Mouse (Mus musculus) T-helper 2 cell (primary cell): ENCODE data around the gene Zc3h4.

ENCODE experiments used
- in situ Hi-C: fragments of 300-600 bp; cut with MboI, MseI; formaldehyde crosslinking; loops from one replicate; pipeline ENCODE4 v1.15.1; 2025; ENCODE audit warnings: high pct_unique_total_duplicates

Gene Zc3h4

GRCm38 (mm10) chr7:16426129-16426729, 25.5 kb downstream of the Zc3h4 start:
- in situ Hi-C loops: no loop called here

DNA sequence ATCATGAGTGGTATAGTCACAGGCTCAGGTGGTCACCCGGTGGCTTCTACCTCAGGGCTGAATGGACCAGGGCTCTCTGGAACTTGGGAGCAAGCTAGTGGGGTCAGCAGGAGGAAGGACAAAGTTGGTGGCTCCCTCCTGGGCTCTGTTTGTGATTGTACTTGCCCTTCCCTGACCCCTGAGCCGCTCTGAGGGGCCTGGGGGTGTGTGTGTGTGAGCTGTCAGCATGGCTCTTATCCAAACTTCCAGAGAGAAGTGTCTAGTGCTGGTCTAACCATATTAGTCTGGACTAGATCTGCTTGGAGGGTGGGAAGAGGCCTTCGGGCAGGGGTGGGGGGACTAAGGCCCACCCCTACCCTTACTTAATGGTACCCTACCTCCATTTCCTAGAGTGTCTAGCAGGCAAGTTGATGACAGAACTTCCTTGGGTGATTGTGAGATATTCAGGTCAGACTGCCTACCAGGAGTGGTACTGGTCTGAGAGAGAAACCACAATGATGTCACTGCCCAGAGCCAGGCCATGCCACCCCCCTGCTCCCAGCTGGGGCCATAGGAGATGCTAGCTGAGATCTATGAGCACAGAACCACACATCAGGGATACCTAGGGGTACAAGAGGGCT, 32.8 kb downstream of the Zc3h4 start:
- in situ Hi-C loops: no loop called here

- in situ Hi-C loops: no loop called here
Measured at GRCm38 (mm10) chr7:16435088-16435487, 34.4 kb downstream of the Zc3h4 start.

- in situ Hi-C loops: no loop called here
Measured at GRCm38 (mm10) chr7:16441241-16441640, 40.5 kb downstream of the Zc3h4 start.

DNA sequence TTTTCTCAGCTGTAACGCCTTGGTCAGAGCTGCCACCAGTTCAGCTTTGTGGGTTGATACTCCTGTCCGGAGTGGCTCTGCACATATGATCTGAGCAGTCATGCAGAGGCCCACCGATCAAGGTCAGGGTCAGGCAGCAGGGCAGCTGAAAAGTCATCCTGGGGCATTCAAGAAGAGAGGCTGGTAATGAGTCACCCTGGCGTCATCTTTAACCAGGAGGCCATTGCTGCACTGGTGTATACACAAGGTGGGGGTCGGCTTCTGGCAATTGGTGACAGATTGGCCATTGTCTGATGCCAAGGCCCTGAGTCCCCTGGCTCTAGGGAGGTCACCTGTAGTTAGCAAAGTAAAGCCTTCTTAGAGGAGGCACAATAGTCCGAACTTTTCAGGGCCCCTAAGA, 50.9 kb downstream of the Zc3h4 start:
- in situ Hi-C loops: no loop called here

DNA sequence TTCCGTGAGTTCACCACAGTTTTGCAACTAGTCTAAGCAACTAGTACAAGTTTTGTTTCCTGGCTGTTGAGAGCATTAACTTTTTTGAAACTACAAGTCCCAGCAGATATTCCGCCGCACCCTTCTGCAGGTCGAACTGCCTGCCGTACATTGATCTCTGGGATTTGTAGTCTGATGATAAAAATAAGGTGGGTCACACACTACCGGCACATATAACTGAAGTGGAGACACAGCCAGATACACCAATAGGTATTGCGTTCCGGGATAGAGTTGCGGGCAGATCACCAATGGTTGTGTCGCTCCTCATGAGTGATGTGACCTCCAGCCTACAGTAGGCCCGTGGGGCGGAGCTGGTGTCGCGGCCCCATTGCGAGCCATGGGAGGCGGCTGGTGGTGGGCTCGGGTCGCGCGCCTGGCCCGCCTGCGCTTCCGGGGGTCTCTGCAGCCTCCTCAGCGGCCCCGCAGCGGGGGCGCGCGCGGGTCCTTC, 51.9 kb downstream of the Zc3h4 start, which contains the start of gene Tmem160:
Tmem160 (plus strand) TSS at position 193 of the 487 bp plus-strand sequence.
- in situ Hi-C loops: no loop called here

DNA sequence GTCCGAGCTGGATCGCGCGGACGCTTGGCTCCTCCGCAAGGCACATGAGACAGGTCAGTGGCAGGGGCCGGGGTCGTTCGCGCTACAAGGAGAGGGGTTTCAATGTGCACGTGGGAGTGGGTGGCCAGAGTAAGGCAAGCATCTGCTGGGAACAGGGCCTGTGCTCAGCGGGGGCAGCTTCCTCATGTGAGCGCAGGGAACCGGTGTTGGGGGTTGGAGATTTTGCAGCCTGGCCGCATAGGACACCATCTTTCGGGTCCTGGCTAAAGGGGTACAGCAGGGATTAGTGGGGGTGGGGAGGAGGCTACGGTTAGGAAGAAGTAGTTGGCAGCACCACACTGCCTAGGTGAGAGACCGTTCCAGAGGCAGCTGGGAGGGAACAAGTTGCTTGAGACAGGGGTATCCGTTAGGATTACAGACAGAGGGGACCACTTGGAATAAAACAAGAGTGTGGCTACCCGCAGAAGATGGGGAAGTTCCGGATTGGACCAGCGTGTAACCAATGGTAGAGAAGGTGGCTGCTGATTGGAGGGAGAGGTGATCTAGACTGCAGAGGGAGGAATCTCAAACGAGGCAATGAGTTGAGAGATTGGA, 52.5 kb downstream of the Zc3h4 start:
- in situ Hi-C loops: no loop called here

GRCm38 (mm10) chr7:16455016-16455415, 54.3 kb downstream of the Zc3h4 start:
- in situ Hi-C loops: no loop called here

DNA sequence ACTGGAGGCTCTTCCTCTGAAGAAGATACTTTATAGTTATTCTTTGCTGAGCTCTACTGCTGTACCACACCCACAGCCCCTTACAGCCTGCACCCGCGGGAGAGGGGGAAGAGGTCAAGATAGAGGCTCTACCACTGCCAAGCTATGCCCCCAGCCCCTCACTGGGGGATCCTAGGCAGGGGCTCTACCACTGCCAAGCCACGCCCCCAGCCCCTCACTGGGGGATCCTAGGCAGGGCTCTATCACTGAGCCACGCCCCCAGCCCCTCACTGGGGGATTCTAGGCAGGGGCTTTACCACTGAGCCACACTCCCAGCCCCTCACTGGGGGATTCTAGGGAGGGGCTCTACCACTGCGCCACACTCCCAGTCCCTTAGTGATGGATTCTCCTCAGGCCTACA, 55.6 kb downstream of the Zc3h4 start:
- in situ Hi-C loops: no loop called here

DNA sequence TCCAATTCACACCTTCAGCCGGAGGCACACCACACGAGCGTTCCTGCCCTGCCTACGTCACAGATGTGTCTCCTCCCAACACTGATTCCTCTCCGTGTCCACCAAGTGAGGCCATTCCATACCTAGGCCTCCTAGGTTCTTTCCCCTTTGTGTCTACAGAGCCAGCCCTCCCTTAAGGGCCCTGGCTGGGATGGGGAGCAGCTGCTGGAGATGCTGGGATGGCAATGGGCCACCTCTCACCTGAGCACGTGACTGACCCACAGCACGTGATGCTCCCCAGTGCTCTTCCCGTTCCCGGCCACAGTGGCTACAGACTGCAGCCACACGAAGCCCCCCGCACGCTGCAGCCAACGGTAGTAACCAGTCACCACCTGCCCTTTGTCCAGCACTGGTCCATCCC, 59.9 kb downstream of the Zc3h4 start:
- in situ Hi-C loops: no loop called here

DNA sequence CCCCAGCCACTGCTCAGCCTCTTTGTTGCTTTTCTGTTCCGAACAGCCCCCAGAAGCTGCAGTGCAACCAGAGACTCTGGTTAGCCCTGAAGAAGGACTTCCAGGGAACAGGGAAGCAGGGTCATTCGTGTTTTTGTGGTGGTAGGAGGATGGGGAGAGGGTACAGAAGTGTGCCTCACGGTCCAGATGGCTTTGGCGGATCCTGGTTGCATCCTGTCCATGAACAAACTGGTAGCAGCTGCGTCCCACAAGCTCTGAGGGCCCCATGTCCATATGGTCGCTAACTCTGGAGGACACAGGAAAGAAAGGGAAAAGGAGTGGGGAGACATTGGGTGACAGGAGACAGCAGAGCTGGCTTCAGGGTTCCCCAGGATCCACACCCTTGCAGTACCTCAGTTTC, 60.4 kb downstream of the Zc3h4 start:
- in situ Hi-C loops: no loop called here

DNA sequence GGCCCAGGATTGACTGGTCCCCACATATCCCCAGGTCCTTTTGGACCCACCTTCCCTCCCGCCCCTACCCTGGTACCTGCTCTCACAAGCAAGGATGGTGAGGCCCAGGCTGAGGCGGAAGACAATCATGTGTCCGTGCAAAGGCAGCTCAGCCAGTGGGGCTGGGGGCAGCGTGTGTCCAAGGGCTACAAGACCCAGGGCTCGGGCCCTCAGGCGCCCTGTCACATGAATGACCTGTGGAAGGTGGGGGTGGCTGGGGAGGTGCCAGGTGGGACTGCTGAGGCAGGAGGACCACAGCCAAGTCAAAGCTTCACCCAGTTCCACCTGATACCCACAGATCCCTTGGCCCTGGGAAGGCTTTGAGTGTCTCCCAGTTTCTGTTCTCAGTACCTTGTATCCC, 61.0 kb downstream of the Zc3h4 start:
- in situ Hi-C loops: no loop called here

GRCm38 (mm10) chr7:16463214-16463613, 62.5 kb downstream of the Zc3h4 start:
- in situ Hi-C loops: no loop called here

DNA sequence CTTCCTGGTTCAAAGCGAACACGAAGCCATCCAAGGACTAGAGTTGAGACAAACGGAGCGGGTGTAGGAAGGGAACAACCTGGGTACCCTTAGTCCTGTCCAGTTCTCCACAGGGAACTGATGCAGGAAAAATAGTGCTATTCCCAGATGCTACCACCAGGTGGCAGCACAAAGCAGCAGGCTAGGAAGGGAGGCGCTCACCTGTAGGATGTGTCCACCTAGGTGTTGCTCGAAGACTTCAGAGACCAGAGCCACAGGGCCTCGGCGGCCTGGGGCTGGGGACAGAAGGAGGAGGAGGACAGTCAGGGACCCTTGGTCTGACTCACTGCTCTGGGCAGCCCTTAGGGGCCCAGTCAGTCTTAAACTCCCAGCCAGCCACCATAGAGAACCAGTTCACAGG, 64.5 kb downstream of the Zc3h4 start:
- in situ Hi-C loops: no loop called here

- in situ Hi-C loops: no loop called here
Measured at GRCm38 (mm10) chr7:16465568-16465967, 64.9 kb downstream of the Zc3h4 start.

DNA sequence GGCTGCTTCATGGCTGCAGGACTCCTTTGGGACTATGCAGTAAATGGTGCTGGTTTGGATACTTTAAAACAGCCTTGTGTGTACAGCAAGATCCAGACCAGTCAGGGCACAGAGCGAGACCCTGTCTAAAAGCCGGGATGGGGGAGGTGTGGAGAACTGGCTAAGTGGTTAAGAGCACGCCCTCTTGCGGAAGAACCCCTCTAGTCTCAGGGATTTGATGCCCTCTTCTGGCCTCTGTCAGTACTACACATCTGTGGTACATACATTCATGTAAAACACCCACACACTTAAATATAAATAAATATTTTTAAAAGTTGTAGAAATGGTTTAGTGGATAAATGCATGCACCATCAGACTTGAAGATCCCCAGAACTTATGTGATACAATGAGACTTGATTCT, 65.9 kb downstream of the Zc3h4 start:
- in situ Hi-C loops: no loop called here

DNA sequence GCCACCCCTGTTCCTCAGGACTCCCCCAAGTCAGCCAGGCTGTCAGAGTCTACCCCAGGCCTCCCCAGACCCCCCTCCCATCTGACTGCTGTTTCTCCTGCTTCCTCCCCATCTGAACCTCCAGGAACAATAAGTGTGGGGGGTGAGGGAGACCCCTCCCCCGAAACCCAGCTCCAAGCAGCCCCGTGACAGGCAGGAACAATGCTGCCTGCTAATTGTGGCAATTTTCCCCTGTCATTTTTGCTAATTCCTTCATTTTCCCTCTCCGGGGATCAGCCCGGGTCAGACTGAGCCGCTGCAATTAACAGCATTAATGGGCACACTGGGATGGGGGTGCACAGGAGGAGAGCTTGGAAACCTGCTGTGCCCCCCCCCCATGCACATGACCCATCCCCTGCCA, 67.4 kb downstream of the Zc3h4 start:
- in situ Hi-C loops: no loop called here

- in situ Hi-C loops: no loop called here
Measured at GRCm38 (mm10) chr7:16471549-16471948, 70.8 kb downstream of the Zc3h4 start.

- in situ Hi-C loops: no loop called here
Measured at GRCm38 (mm10) chr7:16472116-16472709, 71.5 kb downstream of the Zc3h4 start.

DNA sequence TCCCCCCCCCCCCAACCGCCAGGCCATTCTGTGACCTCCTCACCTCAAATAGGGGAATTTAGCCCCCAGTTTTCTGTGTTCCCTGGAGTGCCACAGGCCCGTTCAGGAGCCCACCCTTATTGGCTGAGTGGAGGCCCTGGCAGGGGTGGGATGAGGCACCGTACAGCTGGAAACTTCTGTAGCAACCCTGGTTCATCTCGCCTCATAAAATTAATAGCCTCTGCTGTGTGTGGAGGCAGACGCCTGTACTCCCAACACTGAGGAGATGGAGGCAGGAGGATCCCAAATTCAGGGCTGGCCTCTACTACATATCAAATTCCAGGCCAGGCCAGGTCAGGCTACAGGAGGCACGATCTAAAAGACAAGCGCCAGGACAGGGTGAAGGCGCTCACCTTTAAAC, 73.1 kb downstream of the Zc3h4 start:
- in situ Hi-C loops: no loop called here

DNA sequence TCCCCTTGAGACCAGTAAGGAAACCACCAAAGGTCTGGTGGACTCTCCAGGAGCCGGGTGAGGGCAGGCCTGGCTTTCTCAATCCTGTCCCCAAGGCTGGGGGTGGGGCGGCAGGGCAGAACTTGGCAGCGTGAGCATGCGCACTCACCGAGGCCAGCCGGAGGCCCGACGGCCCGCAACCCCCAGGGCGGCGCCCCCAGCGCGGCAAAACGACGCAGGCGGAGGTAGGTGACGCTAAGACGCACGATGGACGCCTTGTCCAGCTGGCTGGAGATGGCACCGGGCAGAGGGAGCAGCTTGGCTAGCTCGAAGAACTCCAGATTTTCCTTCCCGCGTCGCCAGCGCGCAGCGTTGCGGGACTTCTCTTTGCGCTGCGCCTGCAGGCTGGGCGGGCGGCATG, 73.7 kb downstream of the Zc3h4 start:
- in situ Hi-C loops: no loop called here

DNA sequence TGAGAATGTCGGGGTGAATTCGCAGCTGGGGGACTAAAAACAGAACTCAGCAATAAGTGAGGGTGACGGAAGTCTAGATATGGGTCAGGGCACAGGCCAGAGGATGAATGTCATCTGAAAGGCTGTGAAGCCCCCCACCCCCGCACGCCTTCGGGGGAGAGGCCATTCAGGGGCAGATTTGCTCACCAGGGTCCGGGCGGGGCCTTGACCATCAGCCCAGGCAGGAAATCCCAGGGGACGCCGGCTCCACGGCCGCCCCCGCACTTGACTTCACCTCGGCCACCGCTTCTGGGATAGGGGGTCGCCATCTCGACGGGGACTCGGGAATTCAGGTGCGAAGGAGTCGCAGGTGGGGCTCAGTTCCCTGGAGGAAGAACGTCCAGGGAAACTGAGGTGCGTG, 74.6 kb downstream of the Zc3h4 start:
- in situ Hi-C loops: no loop called here
